Mouse (Mus musculus): ENCODE results near the gene Ergic2.
"Not testable (repeated sequence)": the region's sequence is repeated elsewhere in the genome, so short reads cannot be mapped to it uniquely, and the experiment has no call there.

The Ergic2 gene

DNA sequence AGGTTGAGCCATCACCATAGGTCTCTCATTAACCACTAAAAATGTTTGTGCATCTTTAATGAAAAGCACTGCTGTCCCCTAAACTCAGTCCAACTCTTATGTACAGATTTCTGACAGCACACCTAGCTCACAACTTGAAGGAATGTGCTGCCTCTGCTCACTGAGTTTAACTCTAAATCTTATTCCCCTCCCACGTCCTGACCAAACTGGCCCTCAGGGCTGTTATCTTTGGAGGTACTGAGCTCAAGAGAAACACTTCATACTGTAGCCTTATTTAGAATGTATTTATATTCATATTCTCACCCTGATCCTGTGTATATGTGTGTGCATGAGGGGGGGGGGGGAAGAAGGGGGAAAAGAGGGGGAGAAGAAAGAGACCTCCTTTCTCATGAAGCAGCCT lies 4.7 kb downstream of the Ergic2 start:
- DNase-seq: no peak

DNA sequence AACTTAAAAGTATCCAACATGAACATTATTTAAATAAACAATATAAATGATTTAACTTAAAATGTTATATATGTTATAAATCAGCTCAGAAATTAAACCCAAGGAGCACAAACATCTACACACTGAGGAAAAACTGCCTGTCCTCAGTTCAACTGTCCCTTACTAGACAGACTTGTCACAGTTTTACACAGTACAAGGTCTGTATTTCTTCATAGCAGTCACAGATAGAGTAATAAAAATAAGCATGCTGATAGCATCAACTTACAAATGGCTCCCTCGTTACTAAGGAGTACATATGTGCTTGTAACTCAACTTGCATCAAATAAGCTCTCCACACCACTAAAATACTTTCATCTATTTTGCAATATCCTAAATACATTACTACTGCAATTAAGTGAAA lies 7.0 kb downstream of the Ergic2 start:
- DNase-seq: no peak

DNA sequence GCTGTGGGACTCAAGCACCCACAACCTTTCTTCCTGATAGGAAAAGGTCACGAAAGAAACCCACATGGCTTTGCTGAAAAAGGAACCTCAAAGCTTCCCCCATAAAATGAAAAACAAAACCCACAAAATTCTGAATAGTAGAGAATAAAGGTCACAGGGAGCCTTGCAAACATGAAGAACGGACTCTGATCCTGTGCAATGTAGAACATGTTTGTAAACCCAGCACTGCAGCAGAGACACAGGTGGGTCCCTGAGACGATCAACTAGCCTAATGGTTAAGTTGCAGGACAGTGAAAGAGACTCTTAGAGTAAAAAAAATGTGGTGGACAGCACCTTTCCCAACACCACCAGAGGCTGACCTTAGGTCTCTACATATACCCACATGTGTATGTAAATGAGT lies 12.4 kb downstream of the Ergic2 start:
- DNase-seq: no peak

DNA sequence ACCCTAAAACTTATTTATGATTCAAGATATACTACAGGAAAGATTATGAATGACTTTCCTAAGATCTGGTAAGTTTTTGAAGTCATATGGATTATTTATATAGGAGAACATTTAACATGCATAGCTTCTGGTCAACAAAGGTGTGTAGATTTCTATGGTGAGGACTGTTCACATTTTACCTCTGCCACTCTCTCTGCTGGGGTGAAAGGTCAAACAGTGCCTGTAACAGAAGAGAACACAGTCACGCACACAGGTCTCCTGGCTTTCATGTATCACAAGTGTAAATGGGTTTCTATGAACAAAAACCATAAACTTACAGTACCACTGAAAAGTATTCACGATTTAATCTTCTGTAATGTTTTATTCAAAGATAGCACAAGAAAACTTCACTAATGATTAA lies 13.0 kb downstream of the Ergic2 start:
- DNase-seq: no peak

DNA sequence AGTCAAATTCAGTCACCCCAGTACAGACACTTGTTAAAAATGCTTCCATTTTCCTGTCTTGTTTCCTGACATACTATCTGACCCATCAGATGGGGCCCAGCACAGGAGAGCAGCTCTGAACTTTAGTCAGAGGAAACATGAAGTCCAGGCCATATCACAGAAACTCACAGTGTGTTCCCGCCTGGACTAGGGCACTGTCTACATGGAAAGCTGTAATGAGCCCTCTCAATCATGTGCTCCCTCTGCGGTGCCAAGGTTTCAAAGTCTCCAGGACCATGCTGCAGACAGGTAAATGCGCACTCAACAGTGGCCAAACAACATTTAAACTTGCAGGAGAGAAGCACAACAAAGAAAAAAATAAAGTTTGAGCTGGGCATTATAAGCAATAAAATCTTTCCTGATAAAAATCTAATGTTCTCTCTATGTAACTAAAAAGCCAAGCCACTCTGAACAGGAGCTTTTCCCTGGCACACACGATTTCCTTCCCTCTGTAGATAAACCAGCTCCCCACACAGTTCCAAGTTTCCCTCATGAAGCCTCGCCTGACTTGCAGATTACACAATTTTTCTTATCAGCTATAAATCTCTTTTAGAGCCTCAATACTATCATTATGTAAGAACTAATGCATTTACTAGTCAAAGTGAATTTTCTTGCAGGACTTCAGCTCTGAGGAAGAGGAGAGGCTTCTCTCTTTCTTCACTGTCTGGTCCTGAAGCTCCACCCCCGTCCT lies 18.0 kb downstream of the Ergic2 start:
- DNase-seq: no peak

DNA sequence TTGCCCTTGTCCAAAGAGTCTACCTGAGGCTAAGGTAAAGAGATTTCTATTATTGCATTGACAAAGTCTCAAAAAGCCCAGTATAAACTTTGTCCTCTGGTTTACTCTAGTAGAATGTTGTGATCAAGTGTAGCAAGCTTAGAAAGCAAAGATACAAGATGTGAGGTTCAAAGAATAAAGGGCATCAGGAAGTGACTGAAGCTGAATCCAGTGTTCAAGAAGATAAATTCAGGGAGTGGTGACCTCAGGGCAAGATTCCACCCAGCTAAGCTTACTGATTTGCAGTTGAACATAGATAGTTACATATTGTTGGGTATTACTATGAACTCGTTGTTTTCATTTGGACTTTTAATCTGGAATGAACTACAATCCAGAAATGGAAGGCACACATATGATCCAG lies 26.5 kb downstream of the Ergic2 start:
- no peak for DNase-seq

DNA sequence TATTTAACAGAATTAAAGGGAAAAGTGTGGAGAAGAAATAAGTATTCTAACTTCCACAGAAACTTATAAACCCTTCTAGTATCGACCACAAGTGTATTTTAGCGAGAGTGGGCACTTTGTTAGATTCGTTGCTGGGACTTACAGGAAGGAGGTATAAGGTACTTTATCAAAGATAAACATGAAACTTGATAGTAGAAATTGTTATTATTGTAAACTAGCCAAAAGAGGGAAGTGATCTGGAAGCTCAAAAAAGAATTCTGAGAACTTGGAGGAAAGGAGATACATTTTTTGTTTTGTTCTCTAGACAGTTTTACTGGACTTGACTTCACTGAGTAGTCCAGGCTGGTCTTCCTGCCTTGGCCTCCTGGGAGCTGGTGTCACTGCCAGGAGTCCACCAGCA lies 39.3 kb downstream of the Ergic2 start:
- no peak for DNase-seq

DNA sequence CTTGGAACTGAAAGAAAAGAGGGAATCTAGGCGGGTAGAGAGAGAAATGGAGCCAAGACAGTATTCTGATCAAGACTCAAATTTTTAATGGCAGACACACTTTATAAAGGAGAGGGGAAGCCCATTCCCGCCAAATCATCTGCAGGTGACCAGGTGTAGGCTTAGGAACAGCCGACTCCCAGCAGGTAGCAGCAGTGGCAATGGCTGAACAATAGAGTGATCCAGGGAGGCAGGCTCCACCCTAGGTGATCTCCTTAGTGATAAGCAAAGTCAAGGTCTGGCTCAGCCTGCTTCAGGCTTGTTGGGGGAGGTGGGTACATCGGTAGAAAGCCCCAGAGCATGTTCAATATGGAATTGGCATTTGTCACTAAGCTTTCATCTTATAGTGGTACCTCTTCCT lies 59.9 kb downstream of the Ergic2 start:
- DNase-seq: not testable (repeated sequence)

DNA sequence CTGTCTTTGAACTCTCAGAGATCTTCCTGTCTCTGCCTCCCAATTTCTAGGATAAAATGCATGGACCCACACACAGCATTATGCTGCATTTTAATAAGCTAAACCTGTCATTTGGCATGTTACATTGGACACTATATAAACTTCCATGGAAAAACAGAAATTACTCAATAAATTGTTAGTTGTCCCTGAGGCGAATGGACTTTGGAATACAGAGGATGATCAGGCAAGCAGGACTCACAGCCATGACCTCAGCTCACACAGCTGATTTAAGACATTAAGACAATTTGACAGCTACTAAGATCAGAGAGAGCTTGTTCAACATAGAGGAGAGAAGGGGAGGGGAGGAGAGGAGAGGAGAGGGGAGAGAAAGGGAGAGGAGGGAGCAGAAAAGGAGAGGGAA lies 69.8 kb downstream of the Ergic2 start:
- no peak for DNase-seq

DNA sequence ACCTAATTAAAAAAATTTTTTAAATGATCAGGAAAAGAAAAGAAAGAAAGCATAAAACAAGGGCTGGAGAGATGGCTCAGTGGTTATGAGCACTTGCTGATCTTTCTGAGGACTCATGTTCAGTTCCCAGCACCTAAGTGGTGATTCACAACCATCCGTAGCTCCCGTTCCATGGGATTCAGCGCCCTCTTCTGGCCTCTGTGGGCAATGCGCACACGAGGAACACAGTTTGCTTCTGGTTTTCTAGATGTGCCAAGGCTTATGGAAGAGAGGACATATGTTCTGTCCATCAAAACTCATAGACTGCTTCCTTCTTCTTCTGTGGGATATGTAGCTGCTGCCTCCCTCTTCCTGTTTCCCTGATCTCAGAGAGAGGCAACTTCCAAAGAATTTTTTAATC lies 70.3 kb downstream of the Ergic2 start:
- no peak for DNase-seq

DNA sequence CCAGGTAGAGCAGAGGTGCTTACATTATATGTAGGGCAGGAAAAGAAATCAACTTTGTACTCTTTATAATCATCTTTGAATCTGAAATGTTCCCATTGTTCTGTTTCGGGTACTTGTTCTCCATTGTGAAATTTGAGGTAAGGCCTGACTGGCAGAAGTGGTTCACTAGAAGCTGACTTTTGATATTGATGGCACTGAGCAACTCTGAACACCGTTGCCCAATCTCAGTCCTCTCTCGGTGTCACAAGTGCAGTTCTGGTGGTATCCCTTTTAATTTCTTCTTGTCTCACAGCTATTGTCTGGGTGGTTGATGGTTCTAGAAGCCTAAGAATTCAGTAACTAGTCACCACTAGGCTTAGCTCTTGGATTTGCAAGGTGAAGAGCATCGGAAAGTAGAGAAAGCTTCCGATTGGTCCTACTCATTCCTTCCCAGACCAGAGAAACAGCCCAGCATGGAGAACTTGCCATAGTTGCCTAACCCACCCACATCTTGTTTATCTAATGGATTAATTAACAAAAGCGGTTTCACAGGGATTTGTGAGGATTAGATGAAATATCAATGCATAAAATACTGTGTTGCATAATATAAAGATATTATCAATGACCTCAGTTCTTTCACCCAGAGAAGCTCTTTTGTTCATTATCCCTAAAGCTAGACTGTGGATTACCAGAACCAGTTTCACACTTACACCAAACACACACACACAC lies 72.7 kb downstream of the Ergic2 start:
- no peak for DNase-seq

DNA sequence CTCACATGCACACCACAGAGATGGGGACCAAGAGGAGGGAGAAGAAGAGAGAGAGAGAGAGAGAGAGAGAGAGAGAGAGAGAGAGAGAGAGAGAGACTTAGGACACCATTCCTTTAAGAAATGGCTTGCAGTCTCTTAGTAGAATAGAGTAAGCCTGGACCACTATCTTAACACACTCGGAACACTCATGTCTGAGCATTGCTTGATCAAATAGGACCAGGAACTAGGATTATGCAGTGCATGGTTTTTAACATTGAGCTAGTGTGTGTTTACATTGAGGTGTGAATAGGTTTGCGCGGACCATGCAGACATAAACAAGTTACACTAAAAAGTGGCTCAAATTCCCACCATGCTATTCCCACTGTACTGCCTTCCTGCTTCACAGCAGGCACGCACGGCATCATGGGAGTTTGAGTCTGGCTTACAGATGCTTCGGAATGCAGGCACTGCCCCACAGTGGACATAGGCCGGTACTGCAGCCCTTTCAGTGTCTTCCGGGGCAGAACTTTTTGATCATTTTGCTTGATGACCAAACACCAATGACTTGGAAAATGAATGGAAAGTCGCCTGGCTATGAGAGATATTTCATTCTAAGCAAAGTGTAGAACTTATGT lies 76.3 kb downstream of the Ergic2 start:
- DNase-seq: peak; percentile 31 to 35

DNA sequence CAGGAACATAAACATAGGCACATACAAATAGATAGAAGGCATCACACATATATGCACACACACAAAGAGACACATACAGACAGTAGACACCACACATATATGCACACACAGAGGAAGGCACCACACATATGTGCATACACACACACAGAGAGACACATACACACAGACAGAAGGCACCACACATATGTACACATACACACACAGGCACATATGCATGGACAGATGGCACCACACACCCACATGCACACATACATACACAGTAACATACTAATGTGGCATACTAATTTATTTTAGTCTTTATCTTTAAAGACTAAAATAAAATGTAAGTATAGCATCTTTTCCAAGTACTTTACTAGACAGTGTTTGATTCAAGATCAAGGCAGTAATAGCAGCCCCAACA lies 78.6 kb downstream of the Ergic2 start:
- DNase-seq: no peak

DNA sequence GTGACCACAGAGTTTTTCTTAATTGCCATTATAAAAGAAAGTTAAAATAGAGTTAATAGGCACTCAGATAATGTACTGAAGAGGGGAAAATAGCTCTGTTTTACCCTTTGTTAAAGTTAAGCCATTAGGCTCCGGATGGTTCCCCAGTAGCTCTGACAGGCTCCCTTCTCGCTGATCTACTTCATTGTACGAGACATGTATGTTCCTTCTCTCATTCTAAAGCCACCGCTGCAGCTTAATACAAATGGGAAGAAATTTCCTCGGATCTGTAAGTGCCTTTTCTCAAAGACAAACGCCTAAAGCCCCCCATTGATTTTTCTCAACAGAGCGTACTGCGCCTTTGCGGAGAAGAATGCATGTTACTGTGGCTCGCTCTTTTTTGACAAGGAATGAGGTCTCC lies 79.9 kb downstream of the Ergic2 start:
- DNase-seq: no peak

All from B cell, adult 2 months (primary cell).